Mouse (Mus musculus) NIH3T3 (cell line): ENCODE measurements around the gene Coasy.

ENCODE experiments used
- DNase-seq: peaks from one replicate; pipeline ENCODE4 v3.0.0-alpha.2; 2012; ENCODE audit warnings: low read depth

Gene Coasy

GRCm38 (mm10) chr11:101133037-101133436, 50.7 kb downstream of the Coasy start:
- DNase-seq = no peak

- DNase-seq = no peak
These were observed 52.0 kb downstream of the Coasy start for GRCm38 (mm10) chr11:101134217-101134865.
